Mouse (Mus musculus) liver, postnatal 0 days (tissue): ENCODE measurements around the gene Umodl1. TPM values are rescaled to one million over a fixed set of nuclear protein-coding genes. Genes with fewer than 3 reads are reported as not detected.

Experiments
- ATAC-seq: fragments of 200-750 bp; cut with Nextera tagmentation; 2 replicates; pipeline ENCODE4 v1.8.0; 2017; ENCODE audit warnings: mild to moderate bottlenecking, moderate library complexity
- DNase-seq: peaks from one replicate; pipeline ENCODE4 v3.0.0-alpha.2; 2016
- H3K27ac ChIP-seq: fragments of 300-500 bp; sonication (generic); 2 replicates; pipeline ENCODE4 v1.5.1; 2014; ENCODE audit warnings: antibody characterized with exemption, moderate library complexity, mild to moderate bottlenecking, low read depth
- H3K27me3 ChIP-seq: fragments of 300-500 bp; sonication (generic); 2 replicates; pipeline ENCODE4 v1.6.1; 2014; ENCODE audit warnings: low read length, control low read depth, mixed read lengths; ENCODE audit not compliant: insufficient read depth
- H3K36me3 ChIP-seq: fragments of 300-500 bp; sonication (generic); replicated peaks from 2 replicates; pipeline ENCODE4 v1.6.1; 2014; ENCODE audit warnings: mild to moderate bottlenecking, control low read depth, low read length, moderate library complexity, mixed read lengths; ENCODE audit not compliant: insufficient read depth
- H3K4me1 ChIP-seq: fragments of 300-500 bp; sonication (generic); 2 replicates; pipeline ENCODE4 v1.6.1; 2014; ENCODE audit warnings: antibody characterized with exemption, mild to moderate bottlenecking, control low read depth; ENCODE audit not compliant: insufficient read depth
- H3K4me2 ChIP-seq: fragments of 300-500 bp; sonication (generic); 2 replicates; pipeline ENCODE4 v1.6.1; 2014; ENCODE audit warnings: low read depth, mild to moderate bottlenecking, low read length, moderate library complexity, mixed read lengths
- H3K4me3 ChIP-seq: fragments of 300-500 bp; sonication (generic); 2 replicates; pipeline ENCODE4 v1.5.1; 2014; ENCODE audit warnings: low read depth, low read length
- H3K9ac ChIP-seq: fragments of 300-500 bp; sonication (generic); replicated peaks from 2 replicates; pipeline ENCODE4 v1.6.1; 2014; ENCODE audit warnings: mild to moderate bottlenecking, moderate library complexity
- H3K9me3 ChIP-seq: fragments of 300-500 bp; sonication (generic); 2 replicates; pipeline ENCODE4 v1.6.1; 2016; ENCODE audit warnings: mild to moderate bottlenecking, control low read depth, low read length, mixed read lengths
- CTCF ChIP-seq: sonication (generic); IDR thresholded peaks from 2 replicates; pipeline ENCODE4 v1.5.1; 2016; ENCODE audit warnings: antibody characterized with exemption, low read depth
- EP300 ChIP-seq: IDR thresholded peaks from 2 replicates; pipeline ENCODE4 v1.6.1; 2016; ENCODE audit warnings: antibody characterized with exemption, low read depth, mild to moderate bottlenecking
- WGBS: fragments of 180-500 bp; shearing (Covaris S2); extraction: QIAGEN DNeasy Blood & Tissue Kit; methylation state at CpG from one replicate; pipeline ENCODE4 v1.1.7; 2014; ENCODE audit not compliant: insufficient replicate concordance; 5-methylcytosine and 5-hydroxymethylcytosine counted together
- polyA plus RNA-seq: library from polyadenylated mRNA; unstranded; fragments of >200 nt; fragmentation: Nextera tagmentation; extraction: Ambion mirVana; gene quantifications from 2 replicates; pipeline ENCODE4 v1.2.1, GENCODE M21; 2015

Gene Umodl1
- polyA plus RNA-seq, 1 experiment from 2014 or later, result 0.05 TPM

- Histone ChIP-seq H3K36me3 (no peaks in the 10 kb centered on the region), H3K9me3 (0 out of 2 replicates have a peak, but pooled peaks cover 7% of the 10 kb centered on the region), H3K4me2 (no peak overlapping the region), H3K27me3 (no peaks in the 10 kb centered on the region), H3K4me3 (no peak overlapping the region), H3K9ac (no peak overlapping the region), H3K27ac (peak overlapping the region; percentile 35; the same call in 1 of the 2 replicates), H3K4me1 (peaks cover 18% of the 10 kb centered on the region)
- ATAC-seq, result peak; percentile 82
- no peak for DNase-seq
- TF ChIP-seq CTCF (no peak), EP300 (0 out of 2 replicates have a peak, but pooled peaks have one; percentile 28)
- WGBS, result 70% methylated on average over 4 of the region's 4 CpGs
Observed at GRCm38 (mm10) chr17:31029407-31029806, 75.0 kb downstream of the Umodl1 start.

GRCm38 (mm10) chr17:31032341-31032740 lies 77.9 kb downstream of the Umodl1 start:
- 77% methylated on average over 4 of the region's 4 CpGs for WGBS
- no peak for ATAC-seq
- H3K27me3 ChIP-seq, result no peaks in the 10 kb centered on the region
- 0 out of 2 replicates have a peak, but pooled peaks cover 7% of the 10 kb centered on the region for H3K9me3 ChIP-seq
- H3K4me3 ChIP-seq, result no peak overlapping the region
- no peak overlapping the region for H3K27ac ChIP-seq
- H3K9ac ChIP-seq, result no peak overlapping the region
- TF ChIP-seq CTCF, result no peak
- no peaks in the 10 kb centered on the region for H3K36me3 ChIP-seq
- DNase-seq, result no peak
- H3K4me2 ChIP-seq, result no peak overlapping the region
- H3K4me1 ChIP-seq, result peaks cover 32% of the 10 kb centered on the region

- no peak for ATAC-seq
Observed at GRCm38 (mm10) chr17:31033251-31033650, 78.8 kb downstream of the Umodl1 start.

GRCm38 (mm10) chr17:31034165-31034564 lies 79.7 kb downstream of the Umodl1 start:
- Histone ChIP-seq H3K9ac (0 out of 2 replicates have a peak overlapping the region, but pooled peaks have one; percentile 11), H3K4me3 (no peak overlapping the region), H3K4me2 (peak overlapping the region; percentile 43; the same call in 1 of the 2 replicates), H3K36me3 (no peaks in the 10 kb centered on the region), H3K27ac (no peak overlapping the region), H3K9me3 (0 out of 2 replicates have a peak, but pooled peaks cover 7% of the 10 kb centered on the region), H3K27me3 (no peaks in the 10 kb centered on the region), H3K4me1 (peaks cover 44% of the 10 kb centered on the region)
- TF ChIP-seq EP300 (peak; percentile 87), CTCF (no peak)
- DNase-seq, result peak; percentile 49
- ATAC-seq, result peak; percentile 73
- 38% methylated on average over 5 of the region's 5 CpGs for WGBS

More at GRCm38 (mm10) chr17:31033251-31033650, 78.8 kb downstream of the Umodl1 start:
- no peak overlapping the region for H3K4me3 ChIP-seq
- no peaks in the 10 kb centered on the region for H3K36me3 ChIP-seq
- peaks cover 37% of the 10 kb centered on the region for H3K4me1 ChIP-seq
- 0 out of 2 replicates have a peak, but pooled peaks cover 7% of the 10 kb centered on the region for H3K9me3 ChIP-seq
- H3K9ac ChIP-seq, result no peak overlapping the region
- DNase-seq, result no peak
- H3K27me3 ChIP-seq, result no peaks in the 10 kb centered on the region
- no peak overlapping the region for H3K4me2 ChIP-seq
- 61% methylated on average over 2 of the region's 2 CpGs for WGBS
- TF ChIP-seq EP300 (no peak), CTCF (no peak)
- H3K27ac ChIP-seq, result 0 out of 2 replicates have a peak overlapping the region, but pooled peaks have one; percentile 4

- H3K9ac ChIP-seq, result no peak overlapping the region
- H3K4me1 ChIP-seq, result peaks cover 47% of the 10 kb centered on the region
Observed at GRCm38 (mm10) chr17:31034674-31035356, 80.4 kb downstream of the Umodl1 start.

GRCm38 (mm10) chr17:31036168-31036876 lies 81.9 kb downstream of the Umodl1 start:
- H3K9me3 ChIP-seq, result 0 out of 2 replicates have a peak, but pooled peaks cover 7% of the 10 kb centered on the region
- 82% methylated on average over 22 of the region's 22 CpGs for WGBS
- no peak for TF ChIP-seq CTCF
- TF ChIP-seq EP300, result no peak
- no peak for ATAC-seq
- H3K4me2 ChIP-seq, result no peak overlapping the region
- no peak for DNase-seq
- no peak overlapping the region for H3K4me3 ChIP-seq
- H3K36me3 ChIP-seq, result no peaks in the 10 kb centered on the region
- H3K9ac ChIP-seq, result no peak overlapping the region
- peaks cover 57% of the 10 kb centered on the region for H3K4me1 ChIP-seq
- no peaks in the 10 kb centered on the region for H3K27me3 ChIP-seq
- no peak overlapping the region for H3K27ac ChIP-seq

More at GRCm38 (mm10) chr17:31034674-31035356, 80.4 kb downstream of the Umodl1 start:
- H3K27me3 ChIP-seq, result no peaks in the 10 kb centered on the region
- no peak for DNase-seq
- ATAC-seq, result no peak
- no peak overlapping the region for H3K4me3 ChIP-seq
- H3K36me3 ChIP-seq, result no peaks in the 10 kb centered on the region
- H3K4me2 ChIP-seq, result no peak overlapping the region
- TF ChIP-seq CTCF, result no peak
- no peak for TF ChIP-seq EP300
- H3K27ac ChIP-seq, result no peak overlapping the region
- H3K9me3 ChIP-seq, result 0 out of 2 replicates have a peak, but pooled peaks cover 7% of the 10 kb centered on the region
- WGBS, result 62% methylated on average over 9 of the region's 9 CpGs
